Comparison of ENCODE assay signal across 8 mouse cellular contexts in genomic region chr11:120722067-120722630, GRCm38 (mm10). TPM values are rescaled to one million over a fixed set of nuclear protein-coding genes. Genes with fewer than 3 reads are reported as not detected.
DNase-seq lines count a peak whose midpoint lies in the region; ATAC-seq and TF ChIP-seq lines count a peak whose summit lies in the region.

No protein-coding gene starts in this region.

- H3K4me1 ChIP-seq in heart, embryonic 15.5 days (replicated peaks): peaks cover 27% of the 10 kb centered on the region
- H3K4me1 ChIP-seq in MEL (ENCODE audit: control insufficient read depth in 1 of 2, insufficient read depth in 2 of 2, low read length in 2 of 2): no peaks in the 10 kb centered on the region
- H3K4me1 ChIP-seq in heart, postnatal 0 days (ENCODE audit: control insufficient read depth, insufficient read depth): peaks cover 13% of the 10 kb centered on the region
- H3K4me1 ChIP-seq in liver, postnatal 0 days (ENCODE audit: insufficient read depth): peaks cover 30% of the 10 kb centered on the region

- H3K4me3 ChIP-seq in heart, embryonic 15.5 days: peak overlapping the region; percentile 64
- no peak overlapping the region for H3K4me3 ChIP-seq in MEL (ENCODE audit: control insufficient read depth in 1 of 2, insufficient read depth in 1 of 2, low read depth in 2 of 2, low read length in 2 of 2)
- H3K4me3 ChIP-seq in heart, postnatal 0 days (ENCODE audit: low read depth, low read length): peak overlapping the region; percentile 61
- H3K4me3 ChIP-seq in liver, postnatal 0 days (ENCODE audit: low read depth, low read length): peak overlapping the region; percentile 50

- DNase-seq in heart, postnatal 36 days: no peak
- no peak for DNase-seq in MEL (ENCODE audit: low read depth, low spot score)
- DNase-seq in heart, postnatal 0 days (ENCODE audit: low spot score): no peak
- DNase-seq in liver, postnatal 0 days: no peak
- DNase-seq in spleen, postnatal 10 days (ENCODE audit: low spot score in 2 of 2): no peak
- no peak for DNase-seq in Muller cell, postnatal 12 days (ENCODE audit: inconsistent ontology term)

- no peak for TF ChIP-seq POLR2A in MEL (IDR thresholded peaks at IDR 0.05; ENCODE audit: control insufficient read depth in 1 of 2, insufficient read depth in 1 of 2, low read depth in 1 of 2, low read length in 2 of 2, poor library complexity in 1 of 2)

- H3K9me3 ChIP-seq in heart, embryonic 15.5 days (replicated peaks): no peaks in the 10 kb centered on the region
- no peaks in the 10 kb centered on the region for H3K9me3 ChIP-seq in MEL (replicated peaks; ENCODE audit: insufficient read depth, low read length)
- H3K9me3 ChIP-seq in heart, postnatal 0 days (replicated peaks; ENCODE audit: control insufficient read depth, low read length): no peaks in the 10 kb centered on the region
- H3K9me3 ChIP-seq in liver, postnatal 0 days (ENCODE audit: low read length): no peaks in the 10 kb centered on the region

- no peaks in the 10 kb centered on the region for H3K79me2 ChIP-seq in MEL (ENCODE audit: control insufficient read depth, insufficient read depth, low read length, poor library complexity)

- intact Hi-C loops in heart, postnatal 36 days (cut with DNase I): loop anchor here (5.0 kb wide), 1 partner anchor 185 kb away; no protein-coding TSS in a partner anchor

- TF ChIP-seq EP300 in MEL (IDR thresholded peaks at IDR 0.05; ENCODE audit: low read depth in 1 of 2, low read length in 2 of 2): no peak
- TF ChIP-seq EP300 in heart, postnatal 0 days (IDR thresholded peaks at IDR 0.05; ENCODE audit: low read depth): no peak
- no peak for TF ChIP-seq EP300 in liver, postnatal 0 days (IDR thresholded peaks at IDR 0.05; ENCODE audit: low read depth)

- H3K9ac ChIP-seq in heart, embryonic 15.5 days: peak overlapping the region; percentile 67
- no peak overlapping the region for H3K9ac ChIP-seq in MEL (ENCODE audit: control insufficient read depth, low read depth, low read length, poor library complexity, severe bottlenecking)
- no peak overlapping the region for H3K9ac ChIP-seq in heart, postnatal 0 days (replicated peaks; ENCODE audit: low read depth, low read length)
- 0 out of 2 replicates have a peak overlapping the region, but pooled peaks have one; percentile 48 for H3K9ac ChIP-seq in liver, postnatal 0 days (replicated peaks)

- 23% methylated on average over 21 of the region's 21 CpGs for WGBS in heart, embryonic 15.5 days
- WGBS in heart, postnatal 0 days: 24% methylated on average over 21 of the region's 21 CpGs
- WGBS in liver, postnatal 0 days (ENCODE audit: insufficient replicate concordance): 22% methylated on average over 21 of the region's 21 CpGs

- no peak overlapping the region for H3K27ac ChIP-seq in heart, embryonic 15.5 days
- H3K27ac ChIP-seq in MEL (ENCODE audit: control insufficient read depth, low read depth, low read length): no peak overlapping the region
- no peak overlapping the region for H3K27ac ChIP-seq in heart, postnatal 0 days (ENCODE audit: low read depth)
- H3K27ac ChIP-seq in liver, postnatal 0 days (ENCODE audit: low read depth): no peak overlapping the region

- H3K4me2 ChIP-seq in heart, embryonic 15.5 days: peak overlapping the region; percentile 99
- peak overlapping the region; percentile 97 for H3K4me2 ChIP-seq in heart, postnatal 0 days (ENCODE audit: low read depth, low read length)
- H3K4me2 ChIP-seq in liver, postnatal 0 days (ENCODE audit: low read depth, low read length): peak overlapping the region; percentile 83

- peaks cover 22% of the 10 kb centered on the region; the same call in 1 of the 2 replicates for H3K36me3 ChIP-seq in heart, embryonic 15.5 days
- H3K36me3 ChIP-seq in MEL (ENCODE audit: control insufficient read depth in 1 of 2, insufficient read depth in 2 of 2, low read length in 2 of 2): no peaks in the 10 kb centered on the region
- H3K36me3 ChIP-seq in heart, postnatal 0 days (replicated peaks; ENCODE audit: control insufficient read depth, insufficient read depth, low read length): peaks cover 11% of the 10 kb centered on the region
- peaks cover 15% of the 10 kb centered on the region for H3K36me3 ChIP-seq in liver, postnatal 0 days (replicated peaks; ENCODE audit: insufficient read depth, low read length)

- TF ChIP-seq CTCF in MEL (IDR thresholded peaks at IDR 0.05 in 2 of 3, conservative IDR thresholded peaks at IDR 0.05 in 1 of 3; ENCODE audit: control insufficient read depth in 1 of 3, insufficient read depth in 1 of 3, low read depth in 2 of 3, low read length in 3 of 3, poor library complexity in 1 of 3, severe bottlenecking in 1 of 3): no peak
- no peak for TF ChIP-seq CTCF in heart, postnatal 0 days (IDR thresholded peaks at IDR 0.05; ENCODE audit: low read depth)
- 0 out of 2 replicates have a peak, but pooled peaks have one; percentile 9 for TF ChIP-seq CTCF in liver, postnatal 0 days (IDR thresholded peaks at IDR 0.05; ENCODE audit: low read depth)

- no peak for ATAC-seq in heart, embryonic 15.5 days (replicated peaks; ENCODE audit: insufficient number of reproducible peaks, insufficient read depth, low FRiP score, low read depth)
- ATAC-seq in heart, postnatal 0 days (ENCODE audit: insufficient read depth, low read depth): no peak
- no peak for ATAC-seq in liver, postnatal 0 days
- ATAC-seq in cerebellum, adult (ENCODE audit: insufficient number of reproducible peaks, low FRiP score, low TSS enrichment): no peak

- H3K27me3 ChIP-seq in heart, embryonic 15.5 days: peaks cover 49% of the 10 kb centered on the region
- no peaks in the 10 kb centered on the region for H3K27me3 ChIP-seq in MEL (ENCODE audit: control insufficient read depth in 1 of 2, insufficient read depth in 2 of 2, low read length in 2 of 2)
- peaks cover 27% of the 10 kb centered on the region for H3K27me3 ChIP-seq in heart, postnatal 0 days (ENCODE audit: control insufficient read depth, insufficient read depth, low read length)
- peaks cover 24% of the 10 kb centered on the region for H3K27me3 ChIP-seq in liver, postnatal 0 days (ENCODE audit: insufficient read depth, low read length)

- no peak for TF ChIP-seq RAD21 in MEL (IDR thresholded peaks at IDR 0.05; ENCODE audit: low read depth, low read length)

TF ChIP-seq in MEL, 35 proteins besides CTCF, POLR2A, EP300 and RAD21:
- TF ChIP-seq CHD2 (IDR thresholded peaks at IDR 0.05; ENCODE audit: low read length) (no peak), POLR2AphosphoS2 (IDR thresholded peaks at IDR 0.05; ENCODE audit: low read length) (peak; percentile 18; the same call in 1 of the 2 replicates)

RNA-seq across cellular contexts. Expression of gene Rac3, which starts 0.9 kb away (rescaled TPM):
- 7.8 and 17.0 TPM in 2 replicates for polyA plus RNA-seq in heart, embryonic 15.5 days (2015; fragmentation: Nextera tagmentation; extraction: Ambion mirVana)
- 1 to 10 TPM in 1 of 2 experiments, under 1 TPM in 1; 0.36 to 1.6 TPM for total RNA-seq in heart, postnatal 36 days (2021)
- 7.8 and 12.0 TPM in 2 replicates for total RNA-seq in MEL (2012; rRNA removed)
- 10 to 100 TPM in 1 of 2 experiments, not detected in 1; 13.1 TPM for polyA plus RNA-seq in MEL (2012; ENCODE audit: insufficient read depth in 1 of 2, insufficient read length in 2 of 2, low read depth in 1 of 2, low replicate concordance in 2 of 2, missing spikeins in 1 of 2)
- 9.2 and 12.6 TPM in 2 replicates for total RNA-seq in heart, postnatal 0 days (2014; rRNA removed; ENCODE audit: low replicate concordance)
- polyA plus RNA-seq in heart, postnatal 0 days (2015; fragmentation: Nextera tagmentation; extraction: Ambion mirVana): 1.4 and 1.8 TPM in 2 replicates
- polyA plus RNA-seq in liver, postnatal 0 days (2015; fragmentation: Nextera tagmentation; extraction: Ambion mirVana): 0.36 and 0.38 TPM in 2 replicates

RNA-seq across cellular contexts. Expression of gene Dcxr, which starts 4.9 kb away (rescaled TPM):
- polyA plus RNA-seq in heart, embryonic 15.5 days (2015; fragmentation: Nextera tagmentation; extraction: Ambion mirVana): 7.0 and 16.7 TPM in 2 replicates
- total RNA-seq in heart, postnatal 36 days (2021): 10 to 100 TPM in 1 of 2 experiments, 1 to 10 TPM in 1; 9.2 to 12.0 TPM
- 12.0 and 14.1 TPM in 2 replicates for total RNA-seq in MEL (2012; rRNA removed)
- 10 to 100 TPM in 1 of 2 experiments, not detected in 1; 12.2 TPM for polyA plus RNA-seq in MEL (2012; ENCODE audit: insufficient read depth in 1 of 2, insufficient read length in 2 of 2, low read depth in 1 of 2, low replicate concordance in 2 of 2, missing spikeins in 1 of 2)
- 5.0 and 10.5 TPM in 2 replicates for total RNA-seq in heart, postnatal 0 days (2014; rRNA removed; ENCODE audit: low replicate concordance)
- 8.6 and 8.7 TPM in 2 replicates for polyA plus RNA-seq in heart, postnatal 0 days (2015; fragmentation: Nextera tagmentation; extraction: Ambion mirVana)
- 118 and 141 TPM in 2 replicates for polyA plus RNA-seq in liver, postnatal 0 days (2015; fragmentation: Nextera tagmentation; extraction: Ambion mirVana)

RNA-seq across cellular contexts. Expression of gene Lrrc45, which starts 8.4 kb away (rescaled TPM):
- polyA plus RNA-seq in heart, embryonic 15.5 days (2015; fragmentation: Nextera tagmentation; extraction: Ambion mirVana): 27.5 and 36.8 TPM in 2 replicates
- total RNA-seq in heart, postnatal 36 days (2021): 1 to 10 TPM; 5.3 to 7.0 TPM
- total RNA-seq in MEL (2012; rRNA removed): 26.5 and 45.1 TPM in 2 replicates
- 10 to 100 TPM in 1 of 2 experiments, not detected in 1; 31.0 TPM for polyA plus RNA-seq in MEL (2012; ENCODE audit: insufficient read depth in 1 of 2, insufficient read length in 2 of 2, low read depth in 1 of 2, low replicate concordance in 2 of 2, missing spikeins in 1 of 2)
- 11.9 and 28.3 TPM in 2 replicates for total RNA-seq in heart, postnatal 0 days (2014; rRNA removed; ENCODE audit: low replicate concordance)
- polyA plus RNA-seq in heart, postnatal 0 days (2015; fragmentation: Nextera tagmentation; extraction: Ambion mirVana): 12.4 and 14.2 TPM in 2 replicates
- 5.1 and 5.4 TPM in 2 replicates for polyA plus RNA-seq in liver, postnatal 0 days (2015; fragmentation: Nextera tagmentation; extraction: Ambion mirVana)

RNA-seq across cellular contexts. Expression of gene Cenpx, which starts 8.6 kb away (rescaled TPM):
- polyA plus RNA-seq in heart, embryonic 15.5 days (2015; fragmentation: Nextera tagmentation; extraction: Ambion mirVana): 105 and 111 TPM in 2 replicates
- total RNA-seq in heart, postnatal 36 days (2021): 10 to 100 TPM; 33.1 to 38.3 TPM
- total RNA-seq in MEL (2012; rRNA removed): 140 and 141 TPM in 2 replicates
- 100 to 1,000 TPM in 1 of 2 experiments, not detected in 1; 206 TPM for polyA plus RNA-seq in MEL (2012; ENCODE audit: insufficient read depth in 1 of 2, insufficient read length in 2 of 2, low read depth in 1 of 2, low replicate concordance in 2 of 2, missing spikeins in 1 of 2)
- 68.7 and 115 TPM in 2 replicates for total RNA-seq in heart, postnatal 0 days (2014; rRNA removed; ENCODE audit: low replicate concordance)
- 102 and 114 TPM in 2 replicates for polyA plus RNA-seq in heart, postnatal 0 days (2015; fragmentation: Nextera tagmentation; extraction: Ambion mirVana)
- 81.0 and 88.0 TPM in 2 replicates for polyA plus RNA-seq in liver, postnatal 0 days (2015; fragmentation: Nextera tagmentation; extraction: Ambion mirVana)

RNA-seq across cellular contexts. Expression of gene Cbr2, which starts 9.8 kb away (rescaled TPM):
- polyA plus RNA-seq in heart, embryonic 15.5 days (2015; fragmentation: Nextera tagmentation; extraction: Ambion mirVana): 11.4 and 46.0 TPM in 2 replicates
- 10 to 100 TPM; 14.4 to 19.7 TPM for total RNA-seq in heart, postnatal 36 days (2021)
- total RNA-seq in MEL (2012; rRNA removed): not detected in 2 replicates
- polyA plus RNA-seq in MEL (2012; ENCODE audit: insufficient read depth in 1 of 2, insufficient read length in 2 of 2, low read depth in 1 of 2, low replicate concordance in 2 of 2, missing spikeins in 1 of 2): not detected
- total RNA-seq in heart, postnatal 0 days (2014; rRNA removed; ENCODE audit: low replicate concordance): 12.2 and 19.1 TPM in 2 replicates
- 2.4 and 43.5 TPM in 2 replicates for polyA plus RNA-seq in heart, postnatal 0 days (2015; fragmentation: Nextera tagmentation; extraction: Ambion mirVana)
- polyA plus RNA-seq in liver, postnatal 0 days (2015; fragmentation: Nextera tagmentation; extraction: Ambion mirVana): 0.26 and 0.94 TPM in 2 replicates

Comparison
In these comparisons a context has a peak if more than half of its experiments do, and no peak if none do; other contexts are left out.
1. H3K9ac ChIP-seq: peak in heart, embryonic 15.5 days (single experiment) and liver, postnatal 0 days (single experiment); none in MEL (single experiment) and heart, postnatal 0 days (single experiment).
2. H3K4me3 ChIP-seq: peak in heart, embryonic 15.5 days (single experiment), heart, postnatal 0 days (single experiment) and liver, postnatal 0 days (single experiment); none in MEL (0 of 2).
3. Peak in every context shown above with its lines, with median percentiles within 50 percentile points of each other: H3K4me2 ChIP-seq.